Mouse (Mus musculus) embryonic fibroblast, embryonic 13.5 days (primary cell): ENCODE data around the gene Btf3.

Experiments used
- CTCF ChIP-seq: IDR thresholded peaks from 2 replicates; pipeline ENCODE4 v1.5.1; 2011; ENCODE audit warnings: mild to moderate bottlenecking, control low read depth, low read length, moderate library complexity, borderline replicate concordance; ENCODE audit not compliant: insufficient read depth
- POLR2A ChIP-seq: IDR thresholded peaks from 2 replicates; pipeline ENCODE4 v1.6.1; 2011; ENCODE audit warnings: low read depth, mild to moderate bottlenecking, control low read depth, low read length, moderate library complexity

DNA sequence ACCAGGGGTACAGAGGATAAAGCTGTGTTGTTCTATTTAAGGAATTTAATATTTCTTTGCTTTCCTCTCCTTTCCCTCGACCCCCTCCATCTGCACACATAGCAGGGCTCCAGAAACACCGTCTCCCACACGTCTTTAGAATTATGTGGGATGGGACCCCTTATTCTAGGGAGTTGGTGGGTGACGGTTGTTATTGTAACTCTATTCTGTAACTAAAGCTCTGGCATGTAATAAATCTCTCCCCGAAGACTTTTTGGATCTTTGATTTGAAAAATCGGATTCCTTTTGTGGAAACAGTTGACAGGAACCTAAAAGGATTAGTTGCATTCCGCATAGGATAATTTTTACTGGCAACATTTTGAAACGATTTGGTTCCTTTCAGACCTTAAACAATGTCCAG lies 48.3 kb upstream of the Btf3 start:
- TF ChIP-seq CTCF: no peak
- no peak for TF ChIP-seq POLR2A
